In the genomic region with DNA sequence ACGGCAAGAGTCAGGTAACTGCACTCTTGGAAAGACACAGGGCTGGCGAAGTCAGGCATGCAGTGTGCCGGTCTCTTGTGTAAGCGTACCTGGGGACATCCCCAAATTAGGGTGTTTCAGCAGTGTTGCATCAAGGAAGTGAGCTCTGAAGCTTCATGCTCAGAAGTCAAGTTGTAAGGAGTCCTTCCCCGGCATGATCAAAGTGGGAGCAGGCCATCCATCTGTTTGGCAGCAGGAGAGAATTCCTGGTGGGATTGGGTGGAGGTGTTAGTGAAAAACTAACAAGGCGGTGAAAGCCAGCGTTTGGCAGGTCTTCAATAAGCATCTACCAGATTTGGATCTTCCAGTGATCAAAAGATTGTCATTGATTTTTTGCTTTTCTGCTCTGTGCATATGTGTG, we compare ENCODE assay signal across 32 mouse cellular contexts. TPM values are rescaled to one million over a fixed set of nuclear protein-coding genes. Genes with fewer than 3 reads are reported as not detected.
DNase-seq lines count a peak whose midpoint lies in the region; ATAC-seq lines count a peak whose summit lies in the region.
"Had no signal": no experiment of that assay in that cellular context is flagged by ENCODE, and none has a peak within 500 bp of the region (broad histone marks: within the 10 kb centered on the region; RNA-seq: fewer than 3 reads in every experiment).

No protein-coding gene starts in this region.

- H3K9me3 ChIP-seq in embryonic facial prominence, embryonic 15.5 days (replicated peaks), result no peaks in the 10 kb centered on the region
- H3K9me3 ChIP-seq: embryonic facial prominence, embryonic 13.5 days; heart, embryonic 13.5 days; limb, embryonic 12.5 days; lung, embryonic 15.5 days; midbrain, embryonic 10.5 days; midbrain, embryonic 15.5 days; neural tube, embryonic 15.5 days had no signal

- no peak overlapping the region for H3K9ac ChIP-seq in embryonic facial prominence, embryonic 15.5 days
- H3K9ac ChIP-seq: embryonic facial prominence, embryonic 13.5 days; forebrain, postnatal 0 days; heart, embryonic 13.5 days; hindbrain, embryonic 14.5 days; limb, embryonic 12.5 days; lung, embryonic 15.5 days; midbrain, embryonic 15.5 days; neural tube, embryonic 15.5 days had no signal

- WGBS in embryonic facial prominence, embryonic 15.5 days, result 58% methylated on average over 7 of the region's 7 CpGs

- H3K4me3 ChIP-seq in embryonic facial prominence, embryonic 15.5 days (replicated peaks), result no peak overlapping the region
- H3K4me3 ChIP-seq: embryonic facial prominence, embryonic 13.5 days; gastrocnemius, adult 2 months; heart, adult 2 months; heart, embryonic 13.5 days; layer of hippocampus, adult 2 months; limb, embryonic 12.5 days; lung, embryonic 15.5 days; midbrain, embryonic 10.5 days; midbrain, embryonic 15.5 days; neural tube, embryonic 15.5 days had no signal

- no peaks in the 10 kb centered on the region for H3K36me3 ChIP-seq in embryonic facial prominence, embryonic 15.5 days
- H3K36me3 ChIP-seq: embryonic facial prominence, embryonic 13.5 days; heart, embryonic 13.5 days; limb, embryonic 12.5 days; lung, embryonic 15.5 days; midbrain, embryonic 10.5 days; midbrain, embryonic 15.5 days; neural tube, embryonic 15.5 days had no signal

- no peak overlapping the region for H3K27ac ChIP-seq in embryonic facial prominence, embryonic 15.5 days (replicated peaks)
- H3K27ac ChIP-seq: embryonic facial prominence, embryonic 13.5 days; gastrocnemius, adult 2 months; heart, adult 2 months; heart, embryonic 13.5 days; hindbrain, embryonic 14.5 days; layer of hippocampus, adult 2 months; limb, embryonic 12.5 days; lung, embryonic 15.5 days; midbrain, embryonic 10.5 days; midbrain, embryonic 15.5 days; neural tube, embryonic 15.5 days had no signal

- peak; percentile 57; the same call in 1 of the 2 replicates for ATAC-seq in frontal cortex, adult (ENCODE audit: low TSS enrichment)
- 0 out of 2 replicates have a peak, but pooled peaks have one; percentile 51 for ATAC-seq in embryonic facial prominence, embryonic 15.5 days (ENCODE audit: insufficient number of reproducible peaks, low FRiP score, low TSS enrichment, low read depth)
- ATAC-seq: activated CD4-positive, CD25-positive, alpha-beta regulatory T cell, adult 4 months; forebrain, postnatal 0 days; midbrain, embryonic 15.5 days had no signal

- H3K4me2 ChIP-seq in embryonic facial prominence, embryonic 15.5 days (replicated peaks), result no peak overlapping the region
- H3K4me2 ChIP-seq: embryonic facial prominence, embryonic 13.5 days; heart, embryonic 13.5 days; hindbrain, embryonic 14.5 days; limb, embryonic 12.5 days; liver, embryonic 11.5 days; lung, embryonic 15.5 days; midbrain, embryonic 15.5 days; neural tube, embryonic 15.5 days had no signal

- no peak for DNase-seq in frontal cortex, postnatal 10 days (ENCODE audit: low spot score in 2 of 2)
- peak; percentile 9 to 23 for DNase-seq in right cerebral cortex, adult 2 months (ENCODE audit: low spot score in 2 of 2)
- no peak for DNase-seq in right cerebral cortex, postnatal 36 days (ENCODE audit: low spot score in 2 of 2)
- peak; percentile 41 for DNase-seq in telencephalon, adult 2 months (ENCODE audit: low read depth, low spot score)
- DNase-seq in ovary, postnatal 36 days (ENCODE audit: low spot score), result no peak
- DNase-seq: adrenal gland, adult 2 months; adrenal gland, postnatal 36 days; B cell, adult 2 months; cerebellum, adult 8-10 months; cerebellum, postnatal 25 days; forebrain, postnatal 0 days; gastrocnemius, adult 2 months; gastrocnemius, postnatal 36 days; heart, adult 2 months; heart, postnatal 10 days; kidney, adult 18-20 months; kidney, postnatal 36 days; right cerebral cortex, postnatal 14 days; thymus, postnatal 4 days had no signal

- no peaks in the 10 kb centered on the region for H3K4me1 ChIP-seq in embryonic facial prominence, embryonic 15.5 days
- H3K4me1 ChIP-seq: embryonic facial prominence, embryonic 13.5 days; heart, embryonic 13.5 days; limb, embryonic 12.5 days; lung, embryonic 15.5 days; midbrain, embryonic 15.5 days; neural tube, embryonic 15.5 days had no signal

- H3K27me3 ChIP-seq in embryonic facial prominence, embryonic 15.5 days, result no peaks in the 10 kb centered on the region
- H3K27me3 ChIP-seq: embryonic facial prominence, embryonic 13.5 days; limb, embryonic 12.5 days; midbrain, embryonic 15.5 days; neural tube, embryonic 15.5 days had no signal

RNA-seq across cellular contexts. Expression of a gene that starts 7.3 kb away (rescaled TPM):
- polyA plus RNA-seq in embryonic facial prominence, embryonic 15.5 days (2015; fragmentation: Nextera tagmentation; extraction: Ambion mirVana), result 2.9 and 3.4 TPM in 2 replicates

Comparison
In these comparisons a context has a peak if more than half of its experiments do, and no peak if none do; other contexts are left out.
1. DNase-seq: peak in right cerebral cortex, adult 2 months (2 of 2) and telencephalon, adult 2 months (single experiment); none in frontal cortex, postnatal 10 days (0 of 2), right cerebral cortex, postnatal 36 days (0 of 2) and ovary, postnatal 36 days (single experiment).